Mouse (Mus musculus) lung, postnatal 4 days (tissue): Measurements from ENCODE around the gene Col4a2.

Experiments used
- DNase-seq, 2 experiments: peaks; one replicate each; pipeline ENCODE4 v3.0.0; 2021

Col4a2 gene

DNA sequence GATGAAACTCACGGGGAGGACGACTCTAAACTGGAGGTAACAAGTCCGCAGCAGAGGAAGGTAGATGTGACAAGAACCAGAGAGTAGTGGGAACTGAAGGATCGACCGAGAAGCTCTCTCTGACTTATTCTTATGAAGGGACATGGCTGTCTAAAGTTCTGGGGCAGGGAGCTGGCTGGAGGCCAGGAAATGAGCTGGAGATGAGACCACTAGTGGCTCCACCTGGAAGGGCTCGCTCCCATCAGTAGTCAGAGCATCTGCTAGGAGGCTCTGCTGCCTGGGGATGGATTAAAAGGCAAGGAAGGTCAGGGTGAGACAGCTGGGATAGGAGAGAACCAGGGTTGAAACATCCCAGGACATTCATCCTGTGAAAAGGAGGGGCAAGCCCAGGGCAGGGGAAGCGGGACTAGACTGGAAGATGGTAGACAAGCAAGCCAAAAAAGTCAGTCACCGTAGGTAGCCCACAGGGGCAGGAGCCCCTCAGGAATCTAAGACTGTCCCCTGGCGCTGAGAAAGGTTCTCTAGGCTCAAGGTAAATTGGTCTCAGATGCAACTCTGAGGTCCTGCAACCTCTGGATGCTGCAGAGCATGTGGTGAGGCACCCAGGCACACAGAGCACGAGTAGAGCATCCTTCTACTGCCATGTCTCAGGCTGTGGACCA is 16.2 kb upstream of the Col4a2 start:
- DNase-seq = peak in 1 of 2 experiments; percentile 28

DNA sequence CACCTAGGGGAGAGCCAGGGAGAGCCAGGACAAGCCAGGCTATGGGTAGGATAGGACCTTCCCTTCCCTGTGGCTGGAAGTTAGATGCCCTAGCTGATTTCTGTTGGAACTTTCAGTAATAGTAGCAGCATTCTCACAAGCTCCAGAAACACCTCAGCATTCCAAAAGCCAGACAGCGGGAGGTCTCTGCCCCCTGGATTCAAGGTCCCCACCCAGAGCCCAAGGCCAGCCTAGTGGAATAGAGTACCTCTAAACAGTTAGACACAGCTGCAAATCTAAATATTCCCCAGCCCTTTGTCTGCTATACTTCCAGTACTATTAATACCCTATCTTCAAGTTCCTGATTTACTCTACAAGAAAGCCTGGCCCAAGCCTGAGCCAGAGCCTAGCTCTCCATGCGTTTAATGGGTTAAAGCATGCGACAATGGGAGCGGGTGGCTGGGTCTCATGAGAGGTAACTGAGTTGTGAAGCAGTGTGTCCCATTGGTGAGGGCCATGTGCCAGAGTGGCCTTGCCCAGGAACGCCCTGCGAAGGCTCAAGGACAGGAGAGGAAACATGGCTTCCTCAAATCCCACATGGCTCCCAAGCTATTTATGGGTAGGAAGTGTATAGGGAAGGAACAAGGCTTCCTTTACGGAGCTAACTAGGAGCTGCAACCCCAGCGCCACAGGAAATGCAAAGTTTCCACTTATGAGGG is 15.3 kb upstream of the Col4a2 start:
- peak; percentile 66 to 80 for DNase-seq

DNA sequence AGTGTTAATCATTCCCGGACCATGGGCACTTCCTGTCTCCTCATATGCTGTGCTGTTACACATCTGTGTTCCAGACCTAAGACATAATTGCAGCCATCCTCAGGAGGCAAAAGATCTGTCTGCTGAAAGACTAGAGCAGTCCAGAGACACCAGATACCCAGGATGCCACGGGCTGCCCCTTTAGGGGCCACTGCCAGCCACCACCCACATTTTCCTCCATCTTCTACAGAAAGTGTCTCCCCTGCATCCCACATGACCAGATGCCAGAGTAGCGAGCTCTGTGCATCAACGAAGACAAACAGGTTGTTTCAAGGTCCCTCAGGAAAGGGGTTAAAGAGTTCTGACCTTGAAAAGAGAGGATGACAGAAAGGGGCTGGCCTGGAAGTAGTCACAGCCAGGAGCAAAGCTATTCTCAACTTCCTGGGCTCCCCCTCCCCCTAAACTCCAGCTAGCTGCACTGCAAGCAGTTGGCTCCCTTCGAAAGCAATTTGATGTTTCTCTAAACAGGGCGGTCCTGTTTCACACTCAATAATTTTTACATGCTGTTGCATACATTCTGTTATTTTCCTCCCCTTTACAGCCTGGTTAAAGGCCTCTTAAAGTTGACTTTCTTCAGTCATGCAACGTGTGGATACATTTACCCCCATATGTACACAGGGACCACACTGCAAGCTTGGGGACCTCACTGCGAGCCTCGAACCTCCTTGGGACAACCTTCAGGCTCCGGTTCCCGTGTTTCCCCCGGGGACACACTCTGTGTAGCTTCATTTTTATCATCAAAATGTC is 13.9 kb upstream of the Col4a2 start:
- DNase-seq = peak; percentile 42 to 62

DNA sequence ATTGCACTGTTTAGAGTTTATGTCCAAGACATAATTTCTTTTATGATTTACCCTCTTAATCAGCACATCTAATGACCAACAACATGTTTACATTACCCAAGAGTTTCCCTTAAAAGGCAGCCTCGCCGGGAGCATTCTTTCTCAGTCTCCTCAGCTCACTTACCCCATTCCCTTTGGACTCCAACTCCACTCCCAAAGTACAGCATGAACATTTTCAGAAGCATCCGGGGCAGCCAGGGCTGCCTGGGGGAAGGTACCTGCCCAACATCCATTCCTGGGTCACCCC is 13.3 kb upstream of the Col4a2 start:
- DNase-seq = peak in 1 of 2 experiments; percentile 40

DNA sequence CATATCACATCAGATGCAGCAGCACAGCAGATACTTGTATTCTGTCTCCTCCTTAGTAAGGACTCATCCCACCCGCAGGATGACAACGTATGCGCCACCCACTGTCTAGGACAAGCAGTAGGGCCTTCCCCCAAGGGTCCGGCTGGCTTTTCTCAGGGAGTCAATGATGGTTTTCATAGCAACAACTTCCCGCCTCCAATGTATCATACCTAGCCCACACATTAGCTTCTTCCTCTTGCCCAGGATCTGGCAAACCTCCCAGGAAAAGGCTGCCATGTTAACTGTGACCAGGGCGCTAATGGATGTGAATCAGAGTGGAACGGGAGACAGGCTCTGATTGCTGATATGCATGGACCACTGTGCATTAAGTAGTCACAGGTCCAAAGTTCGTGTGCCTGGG is 12.2 kb upstream of the Col4a2 start:
- DNase-seq = peak in 1 of 2 experiments; percentile 47

DNA sequence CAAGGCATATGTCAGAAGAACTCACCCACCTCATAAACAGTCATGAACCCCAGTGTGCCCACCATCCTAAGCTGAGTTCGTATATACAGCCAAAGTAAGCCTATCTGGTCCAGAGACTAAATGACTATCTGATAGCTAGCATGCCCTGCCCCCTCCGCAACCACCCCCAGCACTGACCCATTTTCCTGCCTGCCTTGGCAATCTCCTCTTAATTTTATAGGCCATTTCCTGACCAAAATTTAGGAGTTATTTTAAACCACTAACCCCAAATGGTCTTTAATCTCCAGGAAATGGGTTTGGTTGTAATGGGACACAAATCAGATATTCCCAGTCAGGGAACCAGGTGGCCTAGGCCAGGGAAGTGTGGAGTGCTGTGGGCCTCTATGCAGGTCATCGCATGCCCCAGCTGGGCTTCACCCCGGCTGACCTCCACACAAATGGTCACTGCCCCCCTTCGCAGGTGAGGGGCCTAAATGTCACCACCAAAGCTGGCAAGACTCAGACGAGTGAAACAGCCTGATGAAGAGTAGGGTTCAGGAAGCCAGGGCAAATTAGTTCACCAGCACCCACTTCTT is 8.5 kb upstream of the Col4a2 start:
- DNase-seq = peak in 1 of 2 experiments; percentile 20

DNA sequence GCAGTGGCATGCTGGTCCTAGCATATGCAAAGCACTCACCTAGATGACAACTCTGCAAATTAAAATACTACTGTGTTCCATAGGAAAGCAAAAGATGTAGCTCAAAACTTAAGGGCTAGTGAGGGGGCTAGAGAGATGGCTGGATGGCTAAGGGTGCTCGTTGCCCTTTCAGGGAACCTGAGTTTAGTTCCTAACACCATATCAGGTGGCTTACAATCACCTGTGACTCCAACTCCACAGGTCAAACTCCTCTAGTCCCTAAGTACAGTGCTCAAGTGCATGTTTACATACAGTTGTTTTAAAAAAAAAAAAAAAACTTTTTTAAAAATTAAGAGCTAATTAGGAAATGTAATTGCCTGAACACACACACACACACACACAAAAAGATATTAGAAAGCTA is 7.1 kb upstream of the Col4a2 start:
- no peak for DNase-seq

DNA sequence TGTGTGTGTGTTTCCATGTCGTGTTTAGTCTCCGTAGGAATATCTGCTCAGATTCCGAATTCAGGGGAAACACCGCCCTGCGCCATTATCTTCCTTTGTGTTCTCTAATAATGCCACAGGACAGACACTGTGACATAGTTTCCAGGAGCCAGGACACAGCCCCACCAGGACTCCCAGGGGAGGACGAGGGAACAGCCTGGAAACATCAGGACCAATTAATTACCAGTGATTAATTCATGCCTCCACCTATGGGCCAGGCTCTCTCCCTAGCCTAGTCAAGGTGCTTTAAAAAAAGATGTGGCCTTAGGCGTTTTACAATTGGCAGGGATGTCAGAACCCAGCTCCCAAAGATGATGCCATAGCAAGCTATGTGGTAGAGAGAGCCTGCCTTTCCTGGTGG is 5.2 kb upstream of the Col4a2 start:
- DNase-seq = no peak

DNA sequence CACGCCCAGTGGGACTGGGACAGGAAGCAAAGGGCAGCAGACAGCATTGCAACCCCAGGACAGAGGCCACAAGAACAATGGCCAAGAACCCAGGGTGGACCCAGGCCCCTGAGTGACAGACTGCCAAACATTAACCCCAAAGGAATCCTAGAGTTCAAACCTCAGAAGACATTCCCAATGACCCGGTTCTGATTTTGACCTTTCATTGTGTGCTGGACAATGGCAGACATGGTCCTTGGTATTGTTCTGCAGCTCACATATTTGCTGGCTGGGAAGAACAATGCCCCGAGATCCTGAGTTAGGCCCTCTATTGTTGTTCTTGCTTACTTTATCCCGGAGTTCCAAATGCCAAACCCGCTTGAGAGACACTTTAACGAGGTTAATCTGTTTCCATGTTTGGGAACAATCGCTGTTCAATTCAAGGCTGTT is 4.0 kb upstream of the Col4a2 start:
- peak in 1 of 2 experiments; percentile 59 for DNase-seq

DNA sequence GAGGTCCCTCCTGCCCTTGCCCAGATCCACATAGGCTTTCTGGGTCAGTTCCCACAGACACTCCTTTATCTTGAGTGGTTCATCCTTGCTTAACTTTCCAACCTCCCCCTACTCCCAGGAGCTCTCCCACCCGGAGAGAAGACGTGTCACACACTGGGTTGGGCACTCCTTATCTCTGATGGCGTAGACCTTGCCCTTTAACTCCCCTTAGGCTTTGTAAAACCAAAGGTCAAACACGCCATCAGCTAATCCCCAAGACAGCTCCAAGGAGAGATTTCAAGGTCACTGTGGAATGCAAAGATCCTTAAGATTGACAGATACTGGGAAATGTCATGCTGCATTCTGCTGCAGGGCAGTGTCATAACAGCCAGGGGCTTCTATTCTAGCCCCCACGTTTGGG is 3.4 kb upstream of the Col4a2 start:
- no peak for DNase-seq

DNA sequence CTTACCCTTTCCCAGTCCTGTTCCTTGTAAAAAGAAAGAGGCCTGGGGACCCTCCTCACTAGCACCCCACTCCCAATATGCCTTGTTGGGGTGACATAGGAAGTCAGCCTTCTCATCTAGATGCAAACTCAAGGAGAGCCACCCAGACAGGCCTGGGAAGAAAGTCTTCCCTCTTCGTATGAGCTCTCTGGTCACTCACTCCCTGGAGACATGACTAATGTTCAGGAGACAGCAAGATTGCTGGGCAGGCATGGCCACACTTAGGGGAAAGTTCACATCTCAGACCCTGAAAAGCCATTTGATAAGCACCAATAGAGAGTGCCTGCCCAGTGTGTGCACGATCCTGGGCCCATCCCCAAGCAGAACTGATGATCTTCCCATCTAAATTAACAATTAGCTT is 2.6 kb upstream of the Col4a2 start:
- no peak for DNase-seq

DNA sequence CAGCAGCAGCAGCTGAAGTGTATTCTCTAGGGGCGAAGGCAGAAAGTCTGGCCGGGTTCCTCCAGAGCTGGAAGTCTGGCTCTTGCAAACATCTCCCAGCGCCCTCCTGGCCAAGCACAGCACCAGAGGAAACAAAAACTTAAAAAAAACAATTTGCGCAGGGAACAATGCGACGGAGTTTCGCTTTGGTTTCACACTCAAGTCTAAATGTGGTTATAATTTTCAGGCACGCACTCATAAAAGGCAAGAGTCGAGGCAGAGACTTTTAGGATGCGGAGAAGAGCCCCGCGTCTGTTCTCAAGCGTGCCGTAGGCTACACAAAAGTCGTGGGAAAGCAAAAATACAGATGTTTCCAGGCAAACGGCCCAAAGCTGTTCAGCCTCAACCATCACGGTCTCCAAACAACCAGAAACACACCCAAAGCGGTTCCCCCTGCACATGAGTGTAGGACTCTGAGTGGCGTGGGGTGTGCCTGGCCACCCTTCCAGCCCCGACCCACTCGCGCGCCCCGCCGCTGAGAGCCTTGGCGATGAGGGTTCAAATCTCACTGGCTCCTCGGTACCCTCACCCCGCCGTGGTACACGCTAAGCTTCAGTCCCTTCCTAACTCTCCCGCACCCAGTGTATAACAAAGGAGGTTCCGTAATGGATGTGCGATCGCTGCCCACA is 790 bp upstream of the Col4a2 start:
- peak; percentile 59 to 77 for DNase-seq

DNA sequence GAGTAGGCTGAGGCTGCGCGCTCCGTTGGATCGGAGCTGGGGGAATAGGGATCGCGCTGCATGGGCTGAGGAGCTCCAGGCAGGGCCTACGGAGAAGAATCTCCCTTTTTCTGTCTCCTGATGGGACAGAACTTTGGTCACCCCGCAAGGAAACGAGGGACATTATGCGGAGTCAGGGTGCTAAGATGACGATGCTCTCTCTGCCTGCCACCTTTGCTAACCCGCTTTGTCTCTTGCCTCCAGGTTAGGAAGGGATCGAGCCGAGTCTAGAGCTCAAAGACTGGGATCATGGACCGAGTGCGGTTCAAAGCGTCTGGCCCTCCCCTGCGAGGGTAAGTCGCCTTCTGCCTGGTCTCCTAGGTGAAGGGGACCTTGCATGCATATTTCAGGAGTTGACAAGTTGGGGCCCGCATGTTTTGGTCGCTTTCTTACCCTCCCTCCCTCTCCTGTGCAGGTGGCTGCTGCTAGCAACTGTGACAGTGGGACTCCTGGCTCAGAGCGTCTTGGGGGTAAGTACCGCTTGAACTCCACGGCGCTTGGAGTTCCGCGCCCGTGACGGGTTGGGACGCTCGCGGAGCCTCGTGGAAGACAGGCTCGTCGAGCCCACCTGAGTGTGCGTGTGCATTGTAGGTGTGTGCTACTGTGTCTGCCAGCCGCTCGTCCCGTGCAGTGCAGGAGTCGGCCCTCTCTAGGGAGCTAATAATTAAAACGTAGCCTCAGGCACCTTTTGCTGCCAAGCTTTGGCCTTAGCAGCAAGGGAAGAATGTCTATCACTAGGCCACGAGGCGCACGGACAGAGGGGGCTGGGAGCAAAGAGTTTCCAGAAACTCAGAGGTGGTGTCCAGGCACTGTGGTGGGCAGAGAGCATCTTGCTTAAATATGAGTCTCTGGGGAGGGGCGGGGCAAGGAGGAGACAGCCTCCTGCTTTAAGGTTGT is 839 bp downstream of the Col4a2 start:
- DNase-seq = peak; percentile 62 to 65

DNA sequence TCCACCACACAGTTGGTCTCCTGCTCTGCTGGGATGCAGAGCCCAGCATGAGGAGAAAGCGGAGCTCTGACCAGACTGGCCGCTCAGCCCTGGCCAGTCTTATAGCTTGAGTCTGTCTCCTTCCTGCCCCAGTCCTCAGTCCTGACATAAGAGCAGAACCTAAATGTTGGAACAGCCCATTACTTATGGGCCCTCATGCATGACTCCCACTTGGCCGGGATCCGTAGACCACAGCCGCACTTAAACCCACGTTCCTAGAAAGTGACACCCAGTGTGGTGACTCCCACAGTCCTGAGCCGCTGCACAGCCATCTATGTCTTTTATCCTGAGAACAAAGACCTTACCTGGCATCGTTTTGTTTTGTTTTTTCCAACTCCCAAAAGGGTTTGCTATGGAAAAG is 2.0 kb downstream of the Col4a2 start:
- DNase-seq = no peak

DNA sequence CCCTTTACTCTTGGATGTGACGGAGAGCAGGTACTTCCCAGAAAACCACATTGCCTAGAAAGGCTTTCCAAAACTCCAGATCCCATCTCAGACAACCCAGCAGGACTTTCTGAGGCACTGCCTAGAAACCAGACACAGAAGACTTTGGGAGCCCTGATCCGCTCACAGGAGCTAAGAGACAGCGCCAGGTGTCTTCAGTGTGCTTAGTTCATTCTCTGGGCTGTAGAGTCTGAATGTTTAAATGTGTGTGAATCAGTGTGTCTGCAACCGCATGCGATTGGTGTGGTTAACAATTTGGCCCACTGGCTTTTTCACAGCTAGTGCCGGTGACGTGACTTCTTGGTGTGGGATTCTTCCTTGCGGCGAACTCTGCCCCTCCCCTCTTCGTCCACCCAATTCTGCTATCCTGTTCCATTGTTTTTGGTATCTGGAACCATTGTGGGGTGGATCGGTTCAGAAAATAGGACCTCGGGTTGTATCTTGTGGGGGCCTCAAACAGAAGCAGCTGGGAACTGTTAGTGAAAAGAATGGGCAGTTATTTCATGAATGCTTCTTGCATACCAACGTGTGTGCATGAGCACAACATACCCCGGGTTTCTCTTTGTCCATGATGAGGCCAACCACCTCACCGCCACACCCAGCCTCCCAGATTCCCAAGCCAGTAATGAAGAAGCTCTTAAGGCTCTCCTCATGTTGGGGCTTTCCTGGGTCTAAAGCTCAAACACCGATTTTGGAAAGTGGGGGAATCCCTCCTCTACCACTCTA is 2.8 kb downstream of the Col4a2 start:
- DNase-seq = no peak

DNA sequence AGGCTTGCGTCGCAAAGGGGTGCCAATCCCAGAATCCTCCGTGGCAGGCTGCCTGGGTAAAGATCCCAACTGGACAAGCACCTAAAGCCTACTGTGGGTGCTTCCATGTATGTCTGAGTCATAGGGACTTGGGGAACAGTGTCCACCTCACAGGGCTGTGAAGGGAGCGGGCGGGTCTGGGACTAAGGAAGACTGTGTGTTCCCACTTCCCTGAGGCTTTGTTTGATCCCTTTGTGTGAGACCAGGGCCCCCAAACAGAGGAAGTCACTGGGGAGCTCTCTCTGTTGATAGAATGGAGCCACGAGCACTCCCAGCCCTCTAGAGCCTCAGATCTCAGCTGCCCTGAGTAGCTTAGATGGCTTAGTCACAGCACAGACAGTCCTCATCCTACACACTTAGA is 3.5 kb downstream of the Col4a2 start:
- DNase-seq = peak in 1 of 2 experiments; percentile 60

DNA sequence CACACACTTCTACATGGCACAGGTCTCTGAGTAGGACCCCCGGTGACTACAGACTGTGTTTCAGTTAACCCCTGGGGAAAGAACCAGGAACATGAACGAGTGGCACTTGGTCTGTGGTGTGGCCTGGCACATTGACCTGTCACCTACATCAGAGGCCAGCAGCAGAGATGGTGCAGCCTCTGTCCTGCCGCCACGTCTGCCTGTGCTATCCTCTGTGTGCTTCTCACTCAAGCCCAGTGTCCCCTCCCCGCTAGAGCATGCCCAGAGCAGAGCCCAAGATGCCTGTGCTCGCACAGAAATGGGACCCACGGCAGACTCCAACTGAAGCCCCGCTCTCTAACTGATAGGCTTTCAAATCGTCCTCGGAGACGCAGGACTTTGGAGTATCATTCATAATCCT is 6.8 kb downstream of the Col4a2 start:
- DNase-seq = no peak

DNA sequence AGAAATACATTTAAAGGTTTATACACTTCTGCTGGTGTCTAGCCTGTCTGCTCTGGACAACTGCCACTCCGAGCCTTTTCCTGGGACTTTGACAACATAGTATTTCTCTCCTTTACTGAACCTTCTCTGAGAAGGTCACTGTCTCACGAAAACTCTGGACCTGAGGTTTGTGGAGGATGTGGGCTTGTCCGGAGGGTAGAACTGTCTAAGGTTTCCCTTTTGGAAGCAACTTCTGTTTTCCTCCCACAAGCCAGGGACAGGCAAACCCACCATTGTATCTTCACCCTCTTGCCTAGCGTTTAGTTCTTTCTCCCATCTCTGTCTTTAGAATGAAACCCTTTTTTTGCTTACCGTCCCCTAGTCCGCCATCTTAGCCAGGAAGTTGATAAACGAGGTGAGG is 9.2 kb downstream of the Col4a2 start:
- DNase-seq = no peak

DNA sequence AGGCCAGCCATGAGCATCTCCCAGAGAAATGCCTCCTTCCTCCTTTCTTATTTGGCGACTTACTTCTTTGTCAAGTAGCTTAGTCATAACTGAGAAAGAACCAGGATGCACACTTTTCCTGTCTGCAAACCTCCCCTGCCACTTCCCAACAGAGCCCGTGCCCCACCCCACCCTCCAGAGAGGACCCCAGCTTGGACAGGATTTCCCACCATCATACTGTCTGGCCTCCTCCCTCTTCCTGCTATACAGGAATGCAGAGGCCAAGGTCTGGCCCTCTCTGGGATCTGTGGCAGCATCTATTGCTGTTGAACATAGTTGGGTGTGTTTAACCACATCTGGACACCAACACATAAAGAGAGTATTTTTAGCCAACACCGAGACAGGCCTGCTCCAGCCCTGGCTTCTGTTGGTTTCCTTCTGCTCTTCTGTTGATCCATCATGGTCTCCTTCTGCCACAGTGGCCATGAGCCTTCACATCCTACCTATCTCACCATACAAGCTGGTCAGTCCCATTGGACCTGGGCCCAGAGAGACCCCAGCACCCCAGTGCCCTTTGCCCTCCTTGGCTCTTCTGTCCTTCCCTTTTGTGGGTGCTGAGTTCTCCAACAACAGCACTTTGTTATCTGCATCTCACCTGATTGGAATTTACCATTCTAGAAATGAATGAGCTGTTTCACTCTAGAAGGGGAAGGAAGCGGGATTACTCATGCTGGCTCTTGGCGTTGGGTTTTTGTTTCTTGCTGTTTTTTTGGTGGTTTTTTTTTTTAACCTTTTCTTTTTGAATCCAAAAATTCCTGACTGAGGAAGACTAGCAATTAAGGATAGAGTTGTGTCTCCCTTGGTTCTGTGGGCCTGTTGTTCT is 10.3 kb downstream of the Col4a2 start:
- DNase-seq = peak; percentile 59 to 68

DNA sequence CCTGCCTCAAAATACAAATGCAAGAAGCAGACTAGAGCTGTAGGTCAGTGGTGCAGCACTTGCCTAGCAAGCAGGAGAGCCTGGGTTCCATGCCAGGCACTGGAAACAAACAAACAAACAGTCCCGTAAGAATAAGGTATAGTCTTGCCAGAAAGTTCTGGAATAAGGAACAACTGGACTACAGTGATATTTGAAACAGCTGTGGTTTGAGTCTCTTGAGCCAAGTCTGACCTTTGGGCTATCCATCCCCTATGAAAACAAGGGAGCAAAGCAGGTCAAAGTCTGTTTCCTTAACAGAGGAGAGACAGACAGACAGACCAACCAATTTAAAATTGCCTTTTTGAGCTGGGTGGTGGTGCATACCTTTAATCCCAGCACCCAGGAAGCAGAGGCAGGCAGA is 11.1 kb downstream of the Col4a2 start:
- DNase-seq = no peak
